12 mouse cellular contexts compared by ENCODE assay signal in the genomic region with DNA sequence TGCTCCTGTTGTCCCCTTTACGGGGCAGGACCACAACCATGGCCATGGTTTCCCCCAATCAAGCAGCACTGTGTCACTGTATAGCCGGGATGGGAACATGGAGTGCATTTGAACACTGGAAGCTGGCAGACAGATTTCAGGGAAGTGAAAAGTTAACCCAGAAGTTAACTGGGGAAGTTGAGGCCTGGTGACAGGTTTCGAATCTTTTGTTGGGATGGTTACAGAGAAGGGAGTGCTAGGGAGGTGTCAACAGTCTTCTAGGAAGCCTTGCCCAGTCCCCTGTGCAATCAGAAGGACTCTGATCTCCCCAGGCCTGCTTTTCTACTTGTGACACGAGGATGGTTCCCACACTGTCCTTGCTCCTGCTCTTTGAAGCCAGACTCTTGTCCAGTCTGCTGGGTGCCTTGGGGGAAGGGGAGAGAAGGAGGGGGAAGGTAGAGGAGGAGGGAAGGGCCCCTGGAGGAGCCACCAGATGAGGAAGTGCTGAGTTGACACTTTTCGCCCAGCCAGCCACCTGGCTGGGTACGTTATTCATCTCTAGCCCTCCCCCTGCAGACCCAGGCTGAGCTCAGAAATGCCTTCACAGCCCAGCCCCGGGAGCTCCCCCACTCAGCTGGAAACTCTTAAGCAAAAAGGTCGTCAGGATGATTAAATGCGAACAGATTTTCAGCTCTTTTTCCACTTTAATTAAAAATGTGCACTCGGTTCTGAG. TPM values are rescaled to one million over a fixed set of nuclear protein-coding genes. Genes with fewer than 3 reads are reported as not detected.
DNase-seq lines count a peak whose midpoint lies in the region; ATAC-seq and TF ChIP-seq lines count a peak whose summit lies in the region.
"Had no signal": no experiment of that assay in that cellular context is flagged by ENCODE, and none has a peak within 500 bp of the region (broad histone marks: within the 10 kb centered on the region; RNA-seq: fewer than 3 reads in every experiment).

No protein-coding gene starts in this region.

- peaks cover 82% of the 10 kb centered on the region for H3K27me3 ChIP-seq in hindbrain, embryonic 12.5 days
- H3K27me3 ChIP-seq in hindbrain, postnatal 0 days (ENCODE audit: insufficient read depth, low read length) = no peaks in the 10 kb centered on the region
- H3K27me3 ChIP-seq in MEL (ENCODE audit: control insufficient read depth in 1 of 2, insufficient read depth in 2 of 2, low read length in 2 of 2) = peaks cover 4 to 5% of the 10 kb centered on the region in 2 experiments
- H3K27me3 ChIP-seq in hindbrain, embryonic 15.5 days = peaks cover 5% of the 10 kb centered on the region; the same call in 1 of the 2 replicates
- H3K27me3 ChIP-seq in neural tube, embryonic 14.5 days (ENCODE audit: control insufficient read depth, insufficient read depth, low read length) = no peaks in the 10 kb centered on the region

- no peaks in the 10 kb centered on the region for H3K9me3 ChIP-seq in hindbrain, embryonic 12.5 days (replicated peaks)
- H3K9me3 ChIP-seq in hindbrain, postnatal 0 days (ENCODE audit: low read length) = no peaks in the 10 kb centered on the region
- H3K9me3 ChIP-seq in MEL (replicated peaks; ENCODE audit: insufficient read depth, low read length) = no peaks in the 10 kb centered on the region
- H3K9me3 ChIP-seq in hindbrain, embryonic 15.5 days = no peaks in the 10 kb centered on the region
- H3K9me3 ChIP-seq in neural tube, embryonic 14.5 days (ENCODE audit: control insufficient read depth, low read length) = no peaks in the 10 kb centered on the region
- H3K9me3 ChIP-seq: embryonic facial prominence, embryonic 15.5 days; lung, embryonic 15.5 days; midbrain, embryonic 13.5 days had no signal

- no peak overlapping the region for H3K4me3 ChIP-seq in hindbrain, embryonic 12.5 days
- no peak overlapping the region for H3K4me3 ChIP-seq in hindbrain, postnatal 0 days (ENCODE audit: low read length)
- H3K4me3 ChIP-seq in MEL (ENCODE audit: control insufficient read depth in 1 of 2, insufficient read depth in 1 of 2, low read depth in 2 of 2, low read length in 2 of 2) = no peak overlapping the region
- no peak overlapping the region for H3K4me3 ChIP-seq in hindbrain, embryonic 15.5 days
- no peak overlapping the region for H3K4me3 ChIP-seq in neural tube, embryonic 14.5 days (ENCODE audit: low read depth, low read length)
- H3K4me3 ChIP-seq: embryonic facial prominence, embryonic 15.5 days; lung, embryonic 15.5 days; midbrain, embryonic 13.5 days had no signal

- H3K4me2 ChIP-seq in hindbrain, embryonic 12.5 days (replicated peaks) = no peak overlapping the region
- no peak overlapping the region for H3K4me2 ChIP-seq in hindbrain, postnatal 0 days (ENCODE audit: low read depth, low read length)
- H3K4me2 ChIP-seq in hindbrain, embryonic 15.5 days = no peak overlapping the region
- H3K4me2 ChIP-seq in neural tube, embryonic 14.5 days (ENCODE audit: low read depth, low read length) = no peak overlapping the region
- H3K4me2 ChIP-seq: embryonic facial prominence, embryonic 15.5 days; lung, embryonic 15.5 days; midbrain, embryonic 13.5 days had no signal

- H3K9ac ChIP-seq in hindbrain, embryonic 12.5 days = no peak overlapping the region
- H3K9ac ChIP-seq in hindbrain, postnatal 0 days (replicated peaks; ENCODE audit: low read length) = no peak overlapping the region
- no peak overlapping the region for H3K9ac ChIP-seq in MEL (ENCODE audit: control insufficient read depth, low read depth, low read length, poor library complexity, severe bottlenecking)
- no peak overlapping the region for H3K9ac ChIP-seq in hindbrain, embryonic 15.5 days
- H3K9ac ChIP-seq in neural tube, embryonic 14.5 days (replicated peaks; ENCODE audit: low read depth, low read length) = no peak overlapping the region
- H3K9ac ChIP-seq: embryonic facial prominence, embryonic 15.5 days; lung, embryonic 15.5 days; midbrain, embryonic 13.5 days had no signal

- 0 out of 2 replicates have a peak overlapping the region, but pooled peaks have one; percentile 13 for H3K27ac ChIP-seq in hindbrain, embryonic 12.5 days
- no peak overlapping the region for H3K27ac ChIP-seq in hindbrain, postnatal 0 days
- no peak overlapping the region for H3K27ac ChIP-seq in MEL (ENCODE audit: control insufficient read depth, low read depth, low read length)
- H3K27ac ChIP-seq in hindbrain, embryonic 15.5 days (replicated peaks) = peak overlapping the region; percentile 32; the same call in 1 of the 2 replicates
- no peak overlapping the region for H3K27ac ChIP-seq in neural tube, embryonic 14.5 days (ENCODE audit: low read depth, low read length)
- H3K27ac ChIP-seq: embryonic facial prominence, embryonic 15.5 days; lung, embryonic 15.5 days; midbrain, embryonic 13.5 days had no signal

- H3K36me3 ChIP-seq in hindbrain, embryonic 12.5 days = no peaks in the 10 kb centered on the region
- no peaks in the 10 kb centered on the region for H3K36me3 ChIP-seq in hindbrain, postnatal 0 days (ENCODE audit: insufficient read depth, low read length)
- no peaks in the 10 kb centered on the region for H3K36me3 ChIP-seq in MEL (ENCODE audit: control insufficient read depth in 1 of 2, insufficient read depth in 2 of 2, low read length in 2 of 2)
- H3K36me3 ChIP-seq in hindbrain, embryonic 15.5 days = no peaks in the 10 kb centered on the region
- no peaks in the 10 kb centered on the region for H3K36me3 ChIP-seq in neural tube, embryonic 14.5 days (ENCODE audit: control insufficient read depth, insufficient read depth, low read length)
- H3K36me3 ChIP-seq: embryonic facial prominence, embryonic 15.5 days; lung, embryonic 15.5 days; midbrain, embryonic 13.5 days had no signal

- TF ChIP-seq CTCF in hindbrain, postnatal 0 days (IDR thresholded peaks at IDR 0.05; ENCODE audit: low read depth) = no peak
- TF ChIP-seq CTCF in MEL (IDR thresholded peaks at IDR 0.05 in 2 of 3, conservative IDR thresholded peaks at IDR 0.05 in 1 of 3; ENCODE audit: control insufficient read depth in 1 of 3, insufficient read depth in 1 of 3, low read depth in 2 of 3, low read length in 3 of 3, poor library complexity in 1 of 3, severe bottlenecking in 1 of 3) = no peak

- peaks cover 40% of the 10 kb centered on the region for H3K4me1 ChIP-seq in hindbrain, embryonic 12.5 days
- H3K4me1 ChIP-seq in hindbrain, postnatal 0 days (ENCODE audit: insufficient read depth, low read length) = peaks cover 18% of the 10 kb centered on the region
- no peaks in the 10 kb centered on the region for H3K4me1 ChIP-seq in MEL (ENCODE audit: control insufficient read depth in 1 of 2, insufficient read depth in 2 of 2, low read length in 2 of 2)
- peaks cover 37% of the 10 kb centered on the region for H3K4me1 ChIP-seq in hindbrain, embryonic 15.5 days (replicated peaks)
- H3K4me1 ChIP-seq in neural tube, embryonic 14.5 days (ENCODE audit: control insufficient read depth, insufficient read depth, low read length) = peaks cover 28% of the 10 kb centered on the region

- DNase-seq in hindbrain, postnatal 0 days (ENCODE audit: low spot score) = no peak
- no peak for DNase-seq in MEL (ENCODE audit: low read depth, low spot score)
- DNase-seq in testis, postnatal 14 days (ENCODE audit: low spot score) = no peak
- DNase-seq in gastrocnemius, postnatal 4 days (ENCODE audit: low spot score in 2 of 2) = no peak
- DNase-seq in urinary bladder, adult 18-20 months (ENCODE audit: low spot score in 2 of 2) = no peak
- DNase-seq: heart, postnatal 14 days had no signal

- WGBS in hindbrain, embryonic 12.5 days = 19% methylated on average over 10 of the region's 10 CpGs
- WGBS in hindbrain, postnatal 0 days = 29% methylated on average over 10 of the region's 10 CpGs
- WGBS in hindbrain, embryonic 15.5 days = 19% methylated on average over 10 of the region's 10 CpGs
- WGBS in neural tube, embryonic 14.5 days = 23% methylated on average over 10 of the region's 10 CpGs

- TF ChIP-seq EP300 in MEL (IDR thresholded peaks at IDR 0.05; ENCODE audit: low read depth in 1 of 2, low read length in 2 of 2) = no peak

- no peak for TF ChIP-seq RAD21 in MEL (IDR thresholded peaks at IDR 0.05; ENCODE audit: low read depth, low read length)

- no peak for TF ChIP-seq POLR2A in MEL (IDR thresholded peaks at IDR 0.05; ENCODE audit: control insufficient read depth in 1 of 2, insufficient read depth in 1 of 2, low read depth in 1 of 2, low read length in 2 of 2, poor library complexity in 1 of 2)

- no peaks in the 10 kb centered on the region for H3K79me2 ChIP-seq in MEL (ENCODE audit: control insufficient read depth, insufficient read depth, low read length, poor library complexity)

- ATAC-seq in hindbrain, embryonic 12.5 days (ENCODE audit: low FRiP score) = no peak
- no peak for ATAC-seq in hindbrain, postnatal 0 days
- no peak; the same call in 1 of the 2 replicates for ATAC-seq in hindbrain, embryonic 15.5 days (ENCODE audit: low FRiP score, low read depth)
- ATAC-seq in neural tube, embryonic 14.5 days (ENCODE audit: low read depth) = 0 out of 2 replicates have a peak, but pooled peaks have one; percentile 44
- ATAC-seq: midbrain, embryonic 13.5 days had no signal

TF ChIP-seq in MEL, 35 proteins besides CTCF, POLR2A, EP300 and RAD21:
- TF ChIP-seq ZMIZ1 (IDR thresholded peaks at IDR 0.05; ENCODE audit: low read depth, low read length) (no peak), MAFK (IDR thresholded peaks at IDR 0.05; ENCODE audit: borderline replicate concordance, low read depth, low read length) (peak; percentile 67)

RNA-seq across cellular contexts. Expression of a gene that starts 8.1 kb away (rescaled TPM):
- 38.6 and 41.3 TPM in 2 replicates for polyA plus RNA-seq in hindbrain, embryonic 12.5 days (2016; fragmentation: Nextera tagmentation; extraction: Ambion mirVana)
- total RNA-seq in hindbrain, postnatal 0 days (2014; rRNA removed) = 53.2 and 66.9 TPM in 2 replicates
- polyA plus RNA-seq in hindbrain, postnatal 0 days (2015; fragmentation: Nextera tagmentation; extraction: Ambion mirVana) = 25.4 and 31.0 TPM in 2 replicates
- total RNA-seq in MEL (2012; rRNA removed) = not detected in 2 replicates
- polyA plus RNA-seq in MEL (2012; ENCODE audit: insufficient read depth in 1 of 2, insufficient read length in 2 of 2, low read depth in 1 of 2, low replicate concordance in 2 of 2, missing spikeins in 1 of 2) = not detected
- 42.8 and 44.9 TPM in 2 replicates for polyA plus RNA-seq in hindbrain, embryonic 15.5 days (2015; fragmentation: Nextera tagmentation; extraction: Ambion mirVana)
- 40.8 and 73.9 TPM in 2 replicates for polyA plus RNA-seq in neural tube, embryonic 14.5 days (2014; fragmentation: Nextera tagmentation; extraction: Ambion mirVana)
- total RNA-seq in gastrocnemius, postnatal 4 days (2021) = 10 to 100 TPM; 24.2 to 25.0 TPM

Comparison
In these comparisons a context has a peak if more than half of its experiments do, and no peak if none do; other contexts are left out.
1. H3K27ac ChIP-seq: peak in hindbrain, embryonic 12.5 days (single experiment) and hindbrain, embryonic 15.5 days (single experiment); none in hindbrain, postnatal 0 days (single experiment), MEL (single experiment) and neural tube, embryonic 14.5 days (single experiment).
2. RNA of a gene that starts 8.1 kb away (polyA plus RNA-seq): 42.8 to 44.9 TPM in hindbrain, embryonic 15.5 days, 40.8 to 73.9 TPM in neural tube, embryonic 14.5 days, 38.6 to 41.3 TPM in hindbrain, embryonic 12.5 days and 25.4 to 31.0 TPM in hindbrain, postnatal 0 days; not detected in MEL; every median in the first group is over 10 times any median in the second.